Mouse (Mus musculus) limb, embryonic 14.5 days (tissue): ENCODE measurements at regions not wholly inside any gene's neighbourhood (a gene's known extent, or its start where the extent isn't known, plus 50 kb on each side); places are given as distances from the start of the nearest gene placed in this dataset.

Source experiments
- ATAC-seq: fragments of 200-750 bp; cut with Nextera tagmentation; 2 replicates; pipeline ENCODE4 v1.8.0; 2017; ENCODE audit warnings: low read depth, moderate number of reproducible peaks, moderate TSS enrichment; ENCODE audit not compliant: low FRiP score
- DNase-seq: peaks from one replicate; pipeline ENCODE4 v3.0.0-alpha.2; 2015; ENCODE audit warnings: low spot score
- H3K27ac ChIP-seq: fragments of 300-500 bp; sonication (generic); replicated peaks from 2 replicates; pipeline ENCODE4 v1.5.1; 2014; ENCODE audit warnings: low read depth, mild to moderate bottlenecking, low read length, moderate library complexity, mixed read lengths
- H3K27me3 ChIP-seq: fragments of 300-500 bp; sonication (generic); 2 replicates; pipeline ENCODE4 v1.6.1; 2014; ENCODE audit warnings: low read length, mixed read lengths; ENCODE audit not compliant: control insufficient read depth, insufficient read depth
- H3K36me3 ChIP-seq: fragments of 300-500 bp; sonication (generic); 2 replicates; pipeline ENCODE4 v1.6.1; 2014; ENCODE audit warnings: mild to moderate bottlenecking, low read length, moderate library complexity, mixed read lengths; ENCODE audit not compliant: control insufficient read depth, insufficient read depth
- H3K4me1 ChIP-seq: fragments of 300-500 bp; sonication (generic); 2 replicates; pipeline ENCODE4 v1.6.1; 2014; ENCODE audit warnings: antibody characterized with exemption, low read length, mixed read lengths; ENCODE audit not compliant: control insufficient read depth, insufficient read depth
- H3K4me2 ChIP-seq: fragments of 300-500 bp; sonication (generic); replicated peaks from 2 replicates; pipeline ENCODE4 v1.6.1; 2014; ENCODE audit warnings: low read depth, mild to moderate bottlenecking, low read length, moderate library complexity; ENCODE audit not compliant: severe bottlenecking
- H3K4me3 ChIP-seq: fragments of 300-500 bp; sonication (generic); replicated peaks from 2 replicates; pipeline ENCODE4 v1.5.1; 2014; ENCODE audit warnings: low read length
- H3K9ac ChIP-seq: fragments of 300-500 bp; sonication (generic); 2 replicates; pipeline ENCODE4 v1.6.1; 2014; ENCODE audit warnings: mild to moderate bottlenecking, low read depth, low read length, moderate library complexity; ENCODE audit not compliant: severe bottlenecking
- H3K9me3 ChIP-seq: fragments of 300-500 bp; sonication (generic); 2 replicates; pipeline ENCODE4 v1.6.1; 2016; ENCODE audit warnings: low read length; ENCODE audit not compliant: control insufficient read depth
- POLR2A ChIP-seq: fragments of 200-500 bp; IDR thresholded peaks from 2 replicates; pipeline ENCODE4 v1.8.0; 2012; ENCODE audit warnings: inconsistent platforms, mild to moderate bottlenecking, moderate library complexity, borderline replicate concordance; ENCODE audit not compliant: insufficient read depth, insufficient read length; ENCODE audit errors: extremely low read depth
- WGBS: fragments of 180-500 bp; shearing (Covaris S2); extraction: QIAGEN DNeasy Blood & Tissue Kit; methylation state at CpG from one replicate; pipeline ENCODE4 v1.1.7; 2014; 5-methylcytosine and 5-hydroxymethylcytosine counted together

- TF ChIP-seq POLR2A, result no peak
- Histone ChIP-seq H3K4me1 (no peaks in the 10 kb centered on the region), H3K27ac (no peak overlapping the region), H3K4me3 (no peak overlapping the region), H3K4me2 (no peak overlapping the region), H3K9ac (no peak overlapping the region), H3K27me3 (no peaks in the 10 kb centered on the region), H3K36me3 (no peaks in the 10 kb centered on the region), H3K9me3 (no peaks in the 10 kb centered on the region)
- WGBS, result 44% methylated on average over 3 of the region's 3 CpGs
- ATAC-seq (no peak), DNase-seq (peak; percentile 24)
Measured at GRCm38 (mm10) chr12:39697182-39697581, 340.6 kb downstream of the Arl4a start.

DNA sequence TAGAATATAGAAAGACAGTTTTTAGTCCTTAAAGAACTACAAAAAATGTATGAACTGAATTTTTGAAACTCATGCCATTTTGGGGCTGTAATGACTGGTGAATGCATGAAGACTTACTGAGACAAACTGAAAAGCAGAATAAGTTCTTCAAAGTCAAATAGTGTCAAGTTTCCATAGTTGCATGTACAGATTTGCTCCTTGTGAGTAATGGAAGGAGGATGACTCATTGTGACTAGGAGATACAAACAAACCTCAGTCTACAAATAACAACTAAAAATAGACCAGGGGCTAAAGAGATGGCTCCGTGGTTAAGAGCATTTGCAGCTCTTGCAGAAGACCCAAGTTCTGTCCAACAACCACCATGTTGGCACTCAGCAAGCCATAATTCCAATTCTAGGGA, 342.5 kb downstream of the Arl4a start:
- ATAC-seq, result no peak

GRCm38 (mm10) chr12:39692043-39692442, 345.8 kb downstream of the Arl4a start:
- DNase-seq (no peak), ATAC-seq (no peak)
- WGBS, result 72% methylated on average over 2 of the region's 2 CpGs
- no peak overlapping the region for H3K9ac ChIP-seq
- H3K36me3 ChIP-seq, result no peaks in the 10 kb centered on the region
- H3K4me3 ChIP-seq, result no peak overlapping the region
- no peaks in the 10 kb centered on the region for H3K9me3 ChIP-seq
- no peaks in the 10 kb centered on the region for H3K27me3 ChIP-seq
- no peak for TF ChIP-seq POLR2A
- H3K4me1 ChIP-seq, result no peaks in the 10 kb centered on the region
- H3K4me2 ChIP-seq, result no peak overlapping the region
- H3K27ac ChIP-seq, result no peak overlapping the region

More for the DNA sequence above, 342.5 kb downstream of the Arl4a start:
- Histone ChIP-seq H3K27ac (no peak overlapping the region), H3K4me3 (no peak overlapping the region), H3K36me3 (no peaks in the 10 kb centered on the region), H3K4me2 (no peak overlapping the region), H3K4me1 (no peaks in the 10 kb centered on the region), H3K9ac (no peak overlapping the region), H3K9me3 (no peaks in the 10 kb centered on the region), H3K27me3 (no peaks in the 10 kb centered on the region)
- TF ChIP-seq POLR2A, result no peak
- no peak for DNase-seq
- WGBS, result 69% methylated on average over 1 of the region's 1 CpGs

DNA sequence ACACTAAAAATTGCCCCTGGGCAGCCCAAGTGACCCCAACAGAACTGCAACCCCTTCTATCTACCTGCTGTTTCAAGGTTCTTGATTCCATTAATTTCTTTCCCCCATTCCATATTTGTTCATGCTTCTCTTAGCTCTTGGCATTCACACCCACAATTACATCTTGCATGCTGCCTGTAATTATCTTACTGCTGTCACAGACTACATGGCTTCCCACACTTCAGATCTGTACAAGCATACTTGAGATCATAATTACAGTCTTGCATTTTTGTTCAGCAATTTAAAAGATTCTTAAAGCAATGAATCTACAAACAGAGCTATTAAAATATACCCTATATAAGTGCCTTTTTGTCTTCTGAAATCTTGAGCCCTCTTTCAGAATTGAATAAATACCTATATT, 352.4 kb downstream of the Arl4a start:
- no peaks in the 10 kb centered on the region for H3K36me3 ChIP-seq
- H3K4me1 ChIP-seq, result no peaks in the 10 kb centered on the region
- no peaks in the 10 kb centered on the region for H3K27me3 ChIP-seq
- no peak overlapping the region for H3K9ac ChIP-seq
- H3K4me2 ChIP-seq, result no peak overlapping the region
- no peak for TF ChIP-seq POLR2A
- no peaks in the 10 kb centered on the region for H3K9me3 ChIP-seq
- DNase-seq (no peak), ATAC-seq (no peak)
- no peak overlapping the region for H3K4me3 ChIP-seq
- no peak overlapping the region for H3K27ac ChIP-seq

DNA sequence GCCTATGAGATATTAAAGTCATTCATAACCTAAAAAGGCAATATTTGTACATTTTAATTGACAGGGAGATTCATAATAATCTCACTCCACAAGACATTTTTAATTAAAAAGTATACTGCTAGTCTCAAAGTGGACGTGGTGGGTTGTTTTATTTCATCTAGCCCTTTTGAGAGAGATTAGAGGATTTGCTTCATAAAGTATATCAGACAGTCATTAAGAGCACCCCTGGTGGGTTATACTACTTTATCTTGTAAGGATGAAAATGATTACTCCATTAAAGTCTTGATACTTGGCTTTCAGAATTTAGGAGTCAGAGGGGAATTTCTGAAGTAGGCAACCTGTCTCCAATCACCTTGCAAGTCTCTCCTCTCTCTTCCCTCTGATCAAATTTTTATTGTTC, 355.7 kb downstream of the Arl4a start:
- H3K4me1 ChIP-seq, result no peaks in the 10 kb centered on the region
- no peak overlapping the region for H3K4me3 ChIP-seq
- DNase-seq, result no peak
- no peaks in the 10 kb centered on the region for H3K9me3 ChIP-seq
- H3K36me3 ChIP-seq, result no peaks in the 10 kb centered on the region
- WGBS, result 29% methylated on average over 1 of the region's 1 CpGs
- TF ChIP-seq POLR2A, result no peak
- H3K27ac ChIP-seq, result no peak overlapping the region
- ATAC-seq, result no peak
- no peak overlapping the region for H3K4me2 ChIP-seq
- no peaks in the 10 kb centered on the region for H3K27me3 ChIP-seq
- no peak overlapping the region for H3K9ac ChIP-seq

- no peak overlapping the region for H3K9ac ChIP-seq
- no peaks in the 10 kb centered on the region for H3K9me3 ChIP-seq
- WGBS, result 88% methylated on average over 2 of the region's 2 CpGs
- no peak overlapping the region for H3K27ac ChIP-seq
- H3K4me1 ChIP-seq, result no peaks in the 10 kb centered on the region
- no peak for DNase-seq
- no peak overlapping the region for H3K4me2 ChIP-seq
- no peak for TF ChIP-seq POLR2A
- no peak for ATAC-seq
- H3K4me3 ChIP-seq, result no peak overlapping the region
- H3K36me3 ChIP-seq, result no peaks in the 10 kb centered on the region
- no peaks in the 10 kb centered on the region for H3K27me3 ChIP-seq
Measured at GRCm38 (mm10) chr12:39675608-39676007, 362.2 kb downstream of the Arl4a start.
